In the genomic region with DNA sequence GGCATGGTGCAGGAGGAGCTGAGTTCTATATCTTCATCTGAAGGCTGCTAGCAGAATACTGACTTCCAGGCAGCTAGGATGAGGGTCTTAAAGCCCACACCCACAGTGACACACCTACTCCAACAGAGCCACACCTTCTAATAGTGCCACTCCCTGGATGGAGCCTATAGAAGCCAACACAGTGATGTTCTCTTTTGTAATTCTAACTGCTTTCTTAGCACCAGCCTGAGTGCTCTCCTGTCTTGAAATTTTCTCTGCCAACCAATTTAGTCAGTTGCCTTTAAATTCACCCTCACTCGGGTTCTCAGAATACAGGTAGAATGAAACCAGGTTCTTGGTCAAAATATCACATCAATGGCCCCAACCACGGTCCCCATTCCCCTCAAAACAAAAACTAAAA, we compare ENCODE assay signal across 5 mouse cellular contexts. TPM values are rescaled to one million over a fixed set of nuclear protein-coding genes. Genes with fewer than 3 reads are reported as not detected.
DNase-seq lines count a peak whose midpoint lies in the region; ATAC-seq lines count a peak whose summit lies in the region.
"Not testable (repeated sequence)": the region's sequence is repeated elsewhere in the genome, so short reads cannot be mapped to it uniquely, and the experiment has no call there.

No protein-coding gene starts in this region.

- H3K27ac ChIP-seq in midbrain, embryonic 11.5 days (ENCODE audit: low read depth, low read length): not testable (repeated sequence)

- H3K27me3 ChIP-seq in midbrain, embryonic 11.5 days (ENCODE audit: control insufficient read depth, insufficient read depth, low read length): not testable (repeated sequence)

- ATAC-seq in midbrain, embryonic 11.5 days (ENCODE audit: low FRiP score): not testable (repeated sequence)

- 89% methylated on average over 2 of the region's 2 CpGs for WGBS in midbrain, embryonic 11.5 days

- not testable (repeated sequence) for H3K9ac ChIP-seq in midbrain, embryonic 11.5 days (ENCODE audit: low read length)

- H3K36me3 ChIP-seq in midbrain, embryonic 11.5 days (ENCODE audit: control insufficient read depth, insufficient read depth, low read length): not testable (repeated sequence)

- H3K9me3 ChIP-seq in midbrain, embryonic 11.5 days (ENCODE audit: control insufficient read depth, low read length): not testable (repeated sequence)

- H3K4me3 ChIP-seq in midbrain, embryonic 11.5 days (ENCODE audit: low read depth, low read length): not testable (repeated sequence)

- not testable (repeated sequence) for H3K4me2 ChIP-seq in midbrain, embryonic 11.5 days

- not testable (repeated sequence) for H3K4me1 ChIP-seq in midbrain, embryonic 11.5 days (ENCODE audit: control insufficient read depth, insufficient read depth, low read length)

- DNase-seq in ES-CJ7 (ENCODE audit: low read depth, low spot score) (peak; percentile 67), R1 (ENCODE audit: low read depth, low spot score) (peak; percentile 38), WW6 (ENCODE audit: low read depth, low spot score) (peak; percentile 3), ZHBTc4 (ENCODE audit: low read depth, low spot score) (peak; percentile 51)
- peak; percentile 37 for DNase-seq in midbrain, embryonic 11.5 days (ENCODE audit: low spot score, missing footprints)

RNA-seq across cellular contexts. Expression of a gene that starts 50.9 kb away (rescaled TPM):
- 23.2 and 25.2 TPM in 2 replicates for polyA plus RNA-seq in midbrain, embryonic 11.5 days (2014; fragmentation: Nextera tagmentation; extraction: Ambion mirVana)

Comparison
In these comparisons a context has a peak if more than half of its experiments do, and no peak if none do; other contexts are left out.
1. DNase-seq: peak in every context shown above with its lines; median percentile 67 in ES-CJ7; 51 in ZHBTc4; 38 in R1; 37 in midbrain, embryonic 11.5 days; 3 in WW6.